Mouse (Mus musculus): ENCODE measurements around the gene Tbc1d16. TPM values are rescaled to one million over a fixed set of nuclear protein-coding genes. Genes with fewer than 3 reads are reported as not detected.
A peak's percentile ranks its signal among the peaks of the same experiment; 100 is the strongest.
"Not testable (repeated sequence)": the region's sequence is repeated elsewhere in the genome, so short reads cannot be mapped to it uniquely, and the experiment has no call there.

Gene Tbc1d16
- polyA plus RNA-seq, 1 experiment: 5.0 TPM

DNA sequence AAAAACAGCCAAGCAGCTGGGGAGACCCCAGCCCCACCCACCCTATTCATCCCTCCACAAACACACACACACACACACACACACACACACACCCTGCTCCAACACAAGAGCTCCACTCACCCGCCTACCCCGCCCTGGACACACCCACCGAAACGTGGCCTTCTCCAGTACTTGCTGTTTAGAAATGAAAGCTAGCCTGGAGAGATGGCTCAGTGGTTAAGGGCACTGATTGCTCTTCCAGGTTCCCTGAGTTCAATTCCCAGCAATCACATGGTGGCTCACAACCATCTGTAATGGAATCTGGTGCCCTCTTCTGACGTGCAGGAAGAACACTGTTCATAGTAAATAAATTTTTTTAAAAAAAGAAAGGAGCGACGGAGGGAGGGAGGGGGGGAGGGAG, 37.5 kb upstream of the Tbc1d16 start:
- Histone ChIP-seq H3K4me1 (ENCODE audit: control insufficient read depth, insufficient read depth, insufficient read length, low read length) (no peaks in the 10 kb centered on the region; the same call in 1 of the 2 replicates), H3K36me3 (ENCODE audit: control insufficient read depth, insufficient read depth, low read length) (no peaks in the 10 kb centered on the region), H3K27ac (ENCODE audit: insufficient read depth, low read depth, low read length) (no peak overlapping the region), H3K27me3 (ENCODE audit: control insufficient read depth, insufficient read depth, low read length) (no peaks in the 10 kb centered on the region), H3K4me3 (ENCODE audit: low read depth, low read length) (no peak overlapping the region)
- TF ChIP-seq POLR2A (IDR thresholded peaks at IDR 0.05; ENCODE audit: low read depth, low read length) (no peak), CTCF (IDR thresholded peaks at IDR 0.05; ENCODE audit: extremely low read depth, insufficient read length, insufficient replicate concordance, low read depth, low read length) (no peak)
- 50% methylated on average over 7 of the region's 7 CpGs for WGBS

DNA sequence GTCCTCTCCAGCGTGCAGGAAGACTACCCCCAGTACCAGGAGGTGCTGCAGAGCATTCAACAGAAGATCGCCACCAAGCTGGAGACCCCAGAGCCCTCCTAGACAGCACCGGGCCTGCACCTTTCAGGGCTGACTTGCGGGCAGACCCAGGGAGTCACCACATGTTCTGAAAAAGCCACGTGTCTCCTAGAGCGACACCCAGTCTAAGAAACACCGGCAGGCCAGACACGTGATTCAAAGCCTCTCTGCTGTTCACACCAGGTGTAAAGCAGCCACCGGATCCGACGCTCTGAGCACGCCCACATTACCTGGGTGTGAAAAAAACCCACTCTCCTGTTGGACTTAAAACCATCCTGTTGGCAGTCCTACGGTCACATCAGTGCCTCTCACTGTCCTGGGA, 36.1 kb upstream of the Tbc1d16 start:
- 80% methylated on average over 13 of the region's 13 CpGs for WGBS
- Histone ChIP-seq H3K4me3 (ENCODE audit: low read depth, low read length) (no peak overlapping the region), H3K27me3 (ENCODE audit: control insufficient read depth, insufficient read depth, low read length) (no peaks in the 10 kb centered on the region), H3K36me3 (ENCODE audit: control insufficient read depth, insufficient read depth, low read length) (no peaks in the 10 kb centered on the region), H3K4me1 (ENCODE audit: control insufficient read depth, insufficient read depth, insufficient read length, low read length) (no peaks in the 10 kb centered on the region; the same call in 1 of the 2 replicates), H3K27ac (ENCODE audit: insufficient read depth, low read depth, low read length) (no peak overlapping the region)
- TF ChIP-seq POLR2A (IDR thresholded peaks at IDR 0.05; ENCODE audit: low read depth, low read length) (no peak), CTCF (IDR thresholded peaks at IDR 0.05; ENCODE audit: extremely low read depth, insufficient read length, insufficient replicate concordance, low read depth, low read length) (no peak)

DNA sequence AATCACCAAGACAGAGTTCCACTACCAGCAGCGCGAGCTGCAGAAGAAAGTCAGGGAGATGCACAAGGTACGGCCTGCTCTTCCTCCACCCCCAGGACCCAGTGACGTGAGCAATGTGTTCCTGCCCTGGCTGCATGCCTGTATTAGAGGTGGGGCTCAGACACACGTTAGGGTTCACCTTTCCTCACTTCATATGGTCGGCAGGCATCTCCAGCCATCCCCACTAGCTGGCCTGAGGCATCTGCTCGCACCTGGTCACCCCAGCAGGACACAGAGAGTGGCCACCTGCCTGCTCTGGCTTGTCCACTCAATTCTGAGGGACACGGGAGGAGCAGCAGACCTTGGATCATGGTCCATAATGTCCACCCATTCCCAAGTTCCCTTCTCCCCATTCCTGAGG, 31.7 kb upstream of the Tbc1d16 start:
- Histone ChIP-seq H3K36me3 (ENCODE audit: control insufficient read depth, insufficient read depth, low read length) (no peaks in the 10 kb centered on the region), H3K4me3 (ENCODE audit: low read depth, low read length) (no peak overlapping the region), H3K27ac (ENCODE audit: insufficient read depth, low read depth, low read length) (no peak overlapping the region), H3K4me1 (ENCODE audit: control insufficient read depth, insufficient read depth, insufficient read length, low read length) (no peaks in the 10 kb centered on the region), H3K27me3 (ENCODE audit: control insufficient read depth, insufficient read depth, low read length) (no peaks in the 10 kb centered on the region)
- whole genome bisulfite sequencing: 79% methylated on average over 8 of the region's 8 CpGs
- TF ChIP-seq CTCF (IDR thresholded peaks at IDR 0.05; ENCODE audit: extremely low read depth, insufficient read length, insufficient replicate concordance, low read depth, low read length) (no peak), POLR2A (IDR thresholded peaks at IDR 0.05; ENCODE audit: low read depth, low read length) (no peak)

DNA sequence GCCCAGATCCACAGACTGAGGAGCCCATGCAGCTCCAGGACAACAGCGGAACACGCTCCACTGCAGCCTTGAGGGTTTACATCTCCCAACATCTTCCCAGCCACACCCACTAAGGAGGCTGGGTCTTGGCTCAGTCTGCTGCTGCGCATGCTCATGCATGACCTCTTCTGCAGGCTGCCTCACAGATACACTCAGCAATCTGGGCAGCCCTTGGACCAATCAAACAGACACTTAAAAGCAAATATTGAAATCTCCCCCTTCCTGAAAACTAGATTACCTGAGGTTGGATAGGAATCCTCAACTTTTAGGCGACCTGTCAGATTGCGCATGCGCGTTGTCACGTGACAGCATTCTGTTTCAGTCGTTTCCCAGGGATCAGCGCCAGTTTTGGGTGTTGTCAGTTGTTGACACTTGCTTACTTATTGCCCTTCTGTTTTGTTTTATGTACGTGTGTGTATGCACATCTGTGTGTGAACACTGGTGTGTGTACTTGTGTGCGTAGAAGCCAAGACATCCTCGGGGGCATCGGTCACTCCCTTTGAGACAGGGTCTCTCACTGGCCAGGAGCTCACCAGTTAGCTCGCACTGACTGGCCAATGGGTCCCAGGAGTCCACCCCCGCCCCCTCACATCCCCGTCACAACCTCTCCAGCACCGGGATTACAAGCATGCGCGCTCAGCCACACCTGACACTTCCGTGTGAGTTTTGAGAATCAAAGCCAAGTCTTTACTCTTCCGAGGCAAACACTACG, 30.4 kb upstream of the Tbc1d16 start:
- H3K27ac ChIP-seq (ENCODE audit: insufficient read depth, low read depth, low read length): peak overlapping the region; percentile 34; the same call in 1 of the 2 replicates
- H3K4me1 ChIP-seq (ENCODE audit: control insufficient read depth, insufficient read depth, insufficient read length, low read length): no peaks in the 10 kb centered on the region
- TF ChIP-seq CTCF (IDR thresholded peaks at IDR 0.05; ENCODE audit: extremely low read depth, insufficient read length, insufficient replicate concordance, low read depth, low read length) (no peak), POLR2A (IDR thresholded peaks at IDR 0.05; ENCODE audit: low read depth, low read length) (no peak)
- peak overlapping the region; percentile 45 for H3K4me3 ChIP-seq (ENCODE audit: low read depth, low read length)
- 57% methylated on average over 23 of the region's 23 CpGs for whole genome bisulfite sequencing
- no peaks in the 10 kb centered on the region for H3K36me3 ChIP-seq (ENCODE audit: control insufficient read depth, insufficient read depth, low read length)
- no peaks in the 10 kb centered on the region for H3K27me3 ChIP-seq (ENCODE audit: control insufficient read depth, insufficient read depth, low read length)

DNA sequence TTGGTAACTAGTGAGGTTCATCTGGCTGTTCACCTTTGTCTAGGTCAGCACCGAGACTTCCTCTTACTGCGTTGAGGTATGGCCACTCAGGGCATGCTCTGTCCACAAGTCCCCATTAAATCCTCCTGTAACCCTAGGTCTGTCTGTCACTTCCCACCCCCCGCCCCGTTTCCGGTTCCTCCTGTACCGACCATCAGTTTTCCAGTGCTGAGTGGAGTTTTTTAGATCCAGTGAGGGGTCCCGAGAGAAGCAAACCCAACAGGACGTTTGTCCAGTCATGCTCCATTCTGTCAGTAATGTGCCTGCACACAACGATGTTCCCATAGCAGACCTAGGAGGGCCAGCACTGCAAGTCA, 29.9 kb upstream of the Tbc1d16 start:
- Histone ChIP-seq H3K36me3 (ENCODE audit: control insufficient read depth, insufficient read depth, low read length) (no peaks in the 10 kb centered on the region), H3K27ac (ENCODE audit: insufficient read depth, low read depth, low read length) (no peak overlapping the region), H3K27me3 (ENCODE audit: control insufficient read depth, insufficient read depth, low read length) (peaks cover 4% of the 10 kb centered on the region; the same call in 1 of the 2 replicates), H3K4me3 (ENCODE audit: low read depth, low read length) (no peak overlapping the region), H3K4me1 (ENCODE audit: control insufficient read depth, insufficient read depth, insufficient read length, low read length) (no peaks in the 10 kb centered on the region)
- no peak for TF ChIP-seq POLR2A (IDR thresholded peaks at IDR 0.05; ENCODE audit: low read depth, low read length)
- no peak for TF ChIP-seq CTCF (IDR thresholded peaks at IDR 0.05; ENCODE audit: extremely low read depth, insufficient read length, insufficient replicate concordance, low read depth, low read length)
- WGBS: 60% methylated on average over 9 of the region's 9 CpGs

DNA sequence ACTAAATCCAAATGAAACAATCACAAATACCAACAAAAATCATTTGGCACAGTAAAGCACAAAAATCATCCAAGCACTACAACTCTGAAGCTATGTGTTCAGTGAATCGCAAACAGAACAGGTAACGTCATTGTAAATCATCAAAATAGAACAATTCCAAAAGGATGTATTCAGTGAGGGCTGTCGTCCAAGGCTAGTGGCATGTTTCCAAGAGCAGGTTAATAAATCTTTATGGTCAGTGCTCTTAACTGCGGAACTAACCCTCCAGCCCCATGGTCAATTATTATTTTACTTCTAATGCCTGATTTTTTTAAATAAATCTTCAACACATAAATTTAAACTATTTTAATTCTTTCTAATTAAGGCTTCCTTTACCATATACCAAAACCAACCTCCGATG, 28.3 kb upstream of the Tbc1d16 start:
- 33% methylated on average over 5 of the region's 5 CpGs for WGBS
- not testable (repeated sequence) for H3K4me1 ChIP-seq (ENCODE audit: control insufficient read depth, insufficient read depth, insufficient read length, low read length); H3K36me3 ChIP-seq (ENCODE audit: control insufficient read depth, insufficient read depth, low read length); H3K27ac ChIP-seq (ENCODE audit: insufficient read depth, low read depth, low read length); H3K4me3 ChIP-seq (ENCODE audit: low read depth, low read length)
- H3K27me3 ChIP-seq (ENCODE audit: control insufficient read depth, insufficient read depth, low read length): peaks cover 10% of the 10 kb centered on the region; the same call in 1 of the 2 replicates

DNA sequence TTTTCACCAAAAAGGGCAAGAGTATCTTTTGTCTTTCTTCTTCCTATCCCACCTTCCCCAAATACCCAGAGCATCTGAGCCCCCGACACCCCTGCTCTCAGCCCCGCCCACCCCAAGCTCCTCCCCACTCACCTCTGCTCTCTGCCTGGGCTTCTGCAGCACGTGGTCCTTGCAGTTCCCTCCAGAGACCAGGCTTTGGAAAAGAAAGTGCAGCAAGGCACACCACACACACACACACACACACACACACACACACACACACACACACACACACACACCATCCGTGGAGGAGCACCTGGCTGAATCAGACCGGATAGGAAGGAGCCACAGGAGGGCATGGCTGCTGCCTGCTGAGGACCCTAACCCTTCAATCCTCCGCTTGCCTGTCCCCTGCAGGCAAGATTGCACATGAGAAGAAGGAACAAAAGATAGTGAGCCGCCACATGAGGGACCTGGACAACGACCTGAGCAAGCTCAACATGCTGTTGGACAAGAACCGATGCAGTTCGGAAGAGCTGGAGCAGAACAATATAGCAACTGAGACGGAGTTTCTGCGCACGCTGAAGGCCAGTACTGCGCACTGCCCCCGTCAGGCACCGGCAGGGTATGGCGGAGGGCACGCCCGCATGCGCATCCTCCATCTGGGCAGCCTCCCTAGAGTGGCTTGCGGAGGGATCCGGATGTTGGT, 24.7 kb upstream of the Tbc1d16 start:
- Histone ChIP-seq H3K36me3 (ENCODE audit: control insufficient read depth, insufficient read depth, low read length) (no peaks in the 10 kb centered on the region), H3K27ac (ENCODE audit: insufficient read depth, low read depth, low read length) (no peak overlapping the region), H3K27me3 (ENCODE audit: control insufficient read depth, insufficient read depth, low read length) (peaks cover 10% of the 10 kb centered on the region; the same call in 1 of the 2 replicates), H3K4me1 (ENCODE audit: control insufficient read depth, insufficient read depth, insufficient read length, low read length) (no peaks in the 10 kb centered on the region), H3K4me3 (ENCODE audit: low read depth, low read length) (no peak overlapping the region)
- 7% methylated on average over 22 of the region's 22 CpGs for WGBS
- TF ChIP-seq POLR2A (IDR thresholded peaks at IDR 0.05; ENCODE audit: low read depth, low read length): no peak
- peak; percentile 24; the same call in 1 of the 2 replicates for TF ChIP-seq CTCF (IDR thresholded peaks at IDR 0.05; ENCODE audit: extremely low read depth, insufficient read length, insufficient replicate concordance, low read depth, low read length)

Measured in small intestine, adult 2 months (tissue).